Mouse (Mus musculus): Measurements from ENCODE around the gene Prmt9.

Gene Prmt9

GRCm38 (mm10) chr8:77534358-77534992 lies 14.7 kb upstream of the Prmt9 start:
- DNase-seq (ENCODE audit: low spot score) = no peak

GRCm38 (mm10) chr8:77535026-77535595 lies 14.1 kb upstream of the Prmt9 start:
- no peak for DNase-seq (ENCODE audit: low spot score)

DNA sequence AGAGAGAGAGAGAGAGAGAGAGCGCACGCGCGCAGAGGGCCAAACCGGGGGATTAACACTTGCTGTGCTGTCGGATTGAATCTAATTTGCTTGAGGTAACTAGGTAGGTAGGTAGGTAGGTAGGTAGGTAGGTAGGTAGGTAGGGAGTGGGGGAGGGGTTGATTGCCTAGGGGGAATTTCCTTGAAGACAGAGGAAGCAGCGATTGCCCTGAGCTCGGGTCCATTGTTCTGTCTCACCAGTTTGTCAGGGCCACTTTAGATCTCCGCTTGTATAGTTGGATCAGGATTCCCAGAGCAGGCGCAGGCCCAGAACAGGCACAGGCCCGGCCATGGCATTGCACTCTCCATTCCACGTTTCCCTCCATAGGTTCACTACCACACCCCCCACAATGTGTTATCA lies 12.4 kb upstream of the Prmt9 start:
- peak; percentile 31 for DNase-seq (ENCODE audit: low spot score)

- no peak for DNase-seq (ENCODE audit: low spot score)
Observed at GRCm38 (mm10) chr8:77538256-77538655, 10.9 kb upstream of the Prmt9 start.

- no peak for DNase-seq (ENCODE audit: low spot score)
Observed at GRCm38 (mm10) chr8:77543152-77543777, 5.9 kb upstream of the Prmt9 start.

- no peak for DNase-seq (ENCODE audit: low spot score)
Observed at GRCm38 (mm10) chr8:77544428-77544827, 4.8 kb upstream of the Prmt9 start.

- no peak for DNase-seq (ENCODE audit: low spot score)
Observed at GRCm38 (mm10) chr8:77545616-77546015, 3.6 kb upstream of the Prmt9 start.

GRCm38 (mm10) chr8:77549881-77550580 lies 834 bp downstream of the Prmt9 start:
- no peak for DNase-seq (ENCODE audit: low spot score)

- DNase-seq (ENCODE audit: low spot score) = no peak
Observed at GRCm38 (mm10) chr8:77552491-77552890, 3.3 kb downstream of the Prmt9 start.

GRCm38 (mm10) chr8:77561441-77561840 lies 12.2 kb downstream of the Prmt9 start:
- DNase-seq (ENCODE audit: low spot score) = no peak

DNA sequence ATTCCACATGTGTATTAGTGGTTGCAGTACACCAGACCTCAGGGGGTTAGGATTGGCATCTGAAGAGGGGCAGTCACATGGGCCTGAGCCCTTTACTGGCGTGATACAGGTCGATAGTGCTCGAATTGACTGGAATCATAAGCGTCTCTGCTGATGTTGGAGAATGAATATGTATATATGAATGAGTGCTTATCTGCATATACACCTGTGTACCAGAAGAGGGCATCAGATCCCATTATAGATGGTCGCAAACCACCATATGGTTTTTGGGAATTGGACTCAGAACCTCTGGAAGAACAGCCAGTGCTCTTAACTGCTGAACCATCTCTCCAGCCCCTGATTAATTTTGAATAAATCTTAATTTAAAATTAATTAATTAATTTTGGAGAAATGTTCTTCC lies 25.0 kb downstream of the Prmt9 start:
- no peak for DNase-seq (ENCODE audit: low spot score)

DNA sequence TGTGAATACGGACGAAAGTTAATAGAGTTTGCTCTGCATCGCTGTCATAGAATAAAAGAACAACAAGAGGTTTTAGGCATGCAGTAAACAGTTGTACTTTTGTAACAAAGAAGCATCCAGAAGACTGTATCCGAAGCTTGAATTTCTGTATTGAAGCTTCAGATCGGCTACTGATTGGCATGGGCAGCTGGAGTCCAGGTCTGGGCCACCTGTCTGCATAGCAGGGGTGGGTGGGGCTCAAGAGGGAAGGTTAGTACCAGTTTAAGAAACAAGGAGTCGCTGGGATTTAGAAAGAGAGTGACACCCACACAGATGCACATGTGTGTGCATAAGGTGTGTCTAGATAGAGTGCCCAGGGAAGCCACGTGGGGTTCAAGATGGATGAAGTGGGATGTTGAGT lies 28.5 kb downstream of the Prmt9 start:
- DNase-seq (ENCODE audit: low spot score) = no peak

DNA sequence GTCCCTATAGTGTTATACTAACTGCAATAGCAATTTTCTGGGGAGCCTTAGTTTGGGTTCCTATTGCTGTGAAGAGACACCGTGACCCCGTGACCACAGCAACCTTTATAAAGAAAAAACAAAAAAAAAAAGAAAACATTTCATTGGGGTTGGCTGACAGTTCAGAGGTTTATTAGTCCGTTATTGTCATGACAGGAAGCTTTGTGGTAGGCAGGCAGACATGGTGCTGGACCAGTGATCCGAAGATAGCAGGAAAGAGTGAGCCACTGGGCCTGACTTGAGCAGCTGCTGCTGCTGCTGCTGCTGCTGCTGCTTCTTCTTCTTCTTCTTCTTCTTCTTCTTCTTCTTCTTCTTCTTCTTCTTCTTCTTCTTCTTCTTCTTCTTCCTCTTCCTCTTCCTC lies 35.0 kb downstream of the Prmt9 start:
- DNase-seq (ENCODE audit: low spot score) = no peak

DNA sequence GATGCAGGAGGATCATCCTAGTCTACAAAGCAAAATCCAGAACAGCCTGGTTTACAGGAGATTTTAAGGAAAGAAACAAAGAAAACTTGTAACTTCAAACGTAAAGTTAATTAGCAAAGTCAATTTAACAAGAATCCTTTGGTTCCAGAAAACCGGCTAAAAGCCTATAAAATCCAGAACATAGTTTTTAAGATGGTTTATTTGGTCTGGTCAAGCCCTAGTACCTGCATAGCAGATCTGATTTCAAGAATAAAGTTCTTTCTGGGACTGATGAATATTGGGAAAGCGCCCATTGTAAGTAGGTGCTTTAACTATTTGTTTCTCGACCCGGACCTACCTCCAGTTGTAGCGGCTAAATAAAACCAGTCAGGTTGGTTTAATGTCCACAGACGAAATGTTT lies 60.4 kb downstream of the Prmt9 start:
- no peak for DNase-seq (ENCODE audit: low spot score)

- peak; percentile 97 for DNase-seq (ENCODE audit: low spot score)
Observed at GRCm38 (mm10) chr8:77610374-77610969, 61.3 kb downstream of the Prmt9 start, which contains the start of gene Tmem184c. Gene Tmem184c, minus strand, starts transcription at chr8:77610698.

GRCm38 (mm10) chr8:77617916-77618315 lies 68.7 kb downstream of the Prmt9 start:
- DNase-seq (ENCODE audit: low spot score) = no peak

DNA sequence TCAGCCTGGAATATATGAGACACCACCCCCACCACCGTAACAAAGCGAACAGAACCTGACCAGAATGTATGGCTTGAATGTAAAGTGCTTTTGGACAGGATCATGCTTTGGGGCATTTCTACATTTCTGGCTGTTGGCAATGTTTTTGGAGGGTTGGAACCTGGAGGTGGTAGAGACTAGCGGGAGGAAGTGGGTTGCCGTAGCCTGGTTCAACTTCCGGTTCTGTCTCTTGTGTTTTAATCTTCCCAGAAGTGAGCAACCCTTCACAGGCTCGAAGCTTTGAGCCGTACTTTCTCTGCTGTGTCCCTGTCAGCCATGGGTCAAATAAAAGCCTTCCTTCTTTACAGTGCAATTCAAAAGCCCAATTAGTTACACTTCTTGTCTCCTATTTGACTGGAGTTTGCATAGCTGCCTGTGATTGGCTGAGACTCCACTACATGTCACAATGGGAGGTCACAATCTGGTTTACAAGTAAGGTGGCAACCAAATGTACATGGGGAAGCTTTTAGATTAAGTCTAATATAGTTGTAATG lies 74.5 kb downstream of the Prmt9 start:
- DNase-seq (ENCODE audit: low spot score) = no peak

DNA sequence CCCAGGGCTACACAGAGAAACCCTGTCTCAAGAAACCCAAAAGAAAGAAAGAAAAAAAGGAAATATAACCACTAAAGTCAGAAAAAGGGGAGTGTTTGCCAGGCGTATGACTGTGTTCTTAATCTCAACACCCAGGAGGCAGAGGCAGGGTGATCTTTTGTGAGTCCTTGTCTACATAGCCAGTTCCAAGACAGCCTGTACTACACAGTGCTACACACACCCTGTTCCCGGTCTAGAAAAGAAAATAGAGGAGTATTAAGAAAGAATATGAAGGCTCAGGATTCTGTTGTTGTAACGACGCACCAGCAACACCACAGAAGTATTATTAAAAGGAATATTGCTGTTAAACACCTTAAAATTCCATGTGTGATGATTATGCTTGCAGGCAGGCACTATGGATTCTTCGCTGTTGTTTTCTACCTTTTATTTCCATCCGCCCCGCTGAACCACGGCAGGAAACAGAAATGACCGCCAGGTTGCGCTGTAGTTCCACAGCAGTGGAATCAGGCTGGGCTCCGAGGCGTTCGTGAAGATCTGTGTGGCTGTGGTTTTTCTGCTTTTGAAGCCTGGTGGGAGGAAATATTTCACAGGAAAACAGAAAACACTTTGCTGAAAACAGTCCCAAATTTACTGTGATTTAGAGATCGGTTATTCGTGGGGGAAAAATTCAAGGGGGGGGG lies 80.8 kb downstream of the Prmt9 start:
- DNase-seq (ENCODE audit: low spot score) = peak; percentile 59

- DNase-seq (ENCODE audit: low spot score) = no peak
Observed at GRCm38 (mm10) chr8:77630691-77631090, 81.5 kb downstream of the Prmt9 start.
